In the genomic region with DNA sequence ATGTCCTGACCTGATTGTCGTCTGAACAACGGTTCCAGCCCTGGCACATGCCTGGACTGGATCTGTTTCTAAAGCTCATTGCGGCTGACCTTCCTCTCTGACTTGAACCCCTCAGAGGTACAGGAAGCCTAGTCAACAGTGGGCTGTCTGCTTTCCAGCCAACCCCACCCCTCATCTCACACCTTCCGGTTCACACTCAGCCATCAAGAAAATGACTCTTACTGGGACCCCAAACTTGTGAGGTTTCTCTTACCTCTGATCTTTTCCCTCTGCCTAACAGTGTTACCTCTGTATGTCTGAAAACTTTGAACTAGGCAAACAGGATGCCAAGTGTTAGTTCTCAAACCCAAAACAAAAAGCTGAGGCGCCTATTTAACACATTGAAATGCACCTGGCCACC, we compare ENCODE assay signal across 24 mouse cellular contexts.
DNase-seq lines count a peak whose midpoint lies in the region; ATAC-seq and TF ChIP-seq lines count a peak whose summit lies in the region.
"Had no signal": no experiment of that assay in that cellular context is flagged by ENCODE, and none has a peak within 500 bp of the region (broad histone marks: within the 10 kb centered on the region; RNA-seq: fewer than 3 reads in every experiment).

No protein-coding gene starts in this region.

- no peaks in the 10 kb centered on the region for H3K9me3 ChIP-seq in midbrain, embryonic 11.5 days (ENCODE audit: control insufficient read depth, low read length)
- no peaks in the 10 kb centered on the region for H3K9me3 ChIP-seq in midbrain, embryonic 13.5 days
- no peaks in the 10 kb centered on the region for H3K9me3 ChIP-seq in hindbrain, embryonic 14.5 days (ENCODE audit: control insufficient read depth, low read length)
- H3K9me3 ChIP-seq: forebrain, embryonic 10.5 days; forebrain, embryonic 12.5 days had no signal

- H3K9ac ChIP-seq in midbrain, embryonic 11.5 days (ENCODE audit: low read length) = no peak overlapping the region
- H3K9ac ChIP-seq in midbrain, embryonic 13.5 days (replicated peaks) = no peak overlapping the region
- H3K9ac ChIP-seq in hindbrain, embryonic 14.5 days = no peak overlapping the region
- H3K9ac ChIP-seq: forebrain, embryonic 12.5 days had no signal

- TF ChIP-seq POLR2A in kidney, adult 2 months (IDR thresholded peaks at IDR 0.05; ENCODE audit: low read depth, low read length) = no peak

- no peak for ATAC-seq in midbrain, embryonic 11.5 days (ENCODE audit: low FRiP score)
- ATAC-seq in midbrain, embryonic 13.5 days = no peak
- ATAC-seq in hindbrain, embryonic 14.5 days (ENCODE audit: low FRiP score) = no peak
- ATAC-seq: CD4-positive, CD25-positive, alpha-beta regulatory T cell, adult 4 months; forebrain, embryonic 14.5 days; forebrain, embryonic 16.5 days; Patski had no signal

- H3K27me3 ChIP-seq in midbrain, embryonic 11.5 days (ENCODE audit: control insufficient read depth, insufficient read depth, low read length) = no peaks in the 10 kb centered on the region
- H3K27me3 ChIP-seq in midbrain, embryonic 13.5 days = no peaks in the 10 kb centered on the region
- H3K27me3 ChIP-seq in kidney, adult 2 months (replicated peaks; ENCODE audit: control insufficient read depth, insufficient read depth, low read length) = no peaks in the 10 kb centered on the region
- no peaks in the 10 kb centered on the region for H3K27me3 ChIP-seq in hindbrain, embryonic 14.5 days (ENCODE audit: control insufficient read depth, insufficient read depth, low read length)
- H3K27me3 ChIP-seq: CH12.LX; forebrain, embryonic 12.5 days; Patski had no signal

- WGBS in midbrain, embryonic 11.5 days = 93% methylated on average over 5 of the region's 5 CpGs
- WGBS in midbrain, embryonic 13.5 days = 84% methylated on average over 5 of the region's 5 CpGs
- WGBS in kidney, adult 2 months = 80% methylated on average over 5 of the region's 5 CpGs
- 91% methylated on average over 5 of the region's 5 CpGs for WGBS in hindbrain, embryonic 14.5 days

- H3K4me2 ChIP-seq in midbrain, embryonic 11.5 days = no peak overlapping the region
- no peak overlapping the region for H3K4me2 ChIP-seq in midbrain, embryonic 13.5 days (replicated peaks)
- H3K4me2 ChIP-seq in hindbrain, embryonic 14.5 days (replicated peaks) = no peak overlapping the region
- H3K4me2 ChIP-seq: forebrain, embryonic 12.5 days had no signal

- H3K36me3 ChIP-seq in midbrain, embryonic 11.5 days (ENCODE audit: control insufficient read depth, insufficient read depth, low read length) = no peaks in the 10 kb centered on the region
- no peaks in the 10 kb centered on the region for H3K36me3 ChIP-seq in midbrain, embryonic 13.5 days
- H3K36me3 ChIP-seq in kidney, adult 2 months (ENCODE audit: control insufficient read depth, insufficient read depth, low read length) = no peaks in the 10 kb centered on the region
- no peaks in the 10 kb centered on the region for H3K36me3 ChIP-seq in hindbrain, embryonic 14.5 days (replicated peaks; ENCODE audit: control insufficient read depth, insufficient read depth)
- H3K36me3 ChIP-seq: forebrain, embryonic 10.5 days; forebrain, embryonic 12.5 days; G1E had no signal

- DNase-seq in midbrain, embryonic 11.5 days (ENCODE audit: low spot score, missing footprints) = peak; percentile 69
- DNase-seq in CD4-positive helper T cell, adult 2 months (ENCODE audit: low read depth, low spot score) = peak; percentile 48
- DNase-seq in T-cell, adult 2 months (ENCODE audit: low spot score) = peak; percentile 22
- DNase-seq in natural killer cell, adult 2 months (ENCODE audit: low spot score in 2 of 2) = peak; percentile 26 to 49
- no peak for DNase-seq in kidney, adult 2 months
- DNase-seq in hindbrain, embryonic 14.5 days (ENCODE audit: low spot score) = no peak
- DNase-seq: adrenal gland, adult 2 months; adrenal gland, postnatal 10 days; adrenal gland, postnatal 36 days; cerebellum, adult 11-12 months; cerebellum, adult 2 months; cerebellum, adult 9-10 months; cerebellum, postnatal 10 days; cerebellum, postnatal 25 days had no signal

- H3K4me1 ChIP-seq in midbrain, embryonic 11.5 days (ENCODE audit: control insufficient read depth, insufficient read depth, low read length) = no peaks in the 10 kb centered on the region
- H3K4me1 ChIP-seq in midbrain, embryonic 13.5 days (replicated peaks) = no peaks in the 10 kb centered on the region
- H3K4me1 ChIP-seq in kidney, adult 2 months (ENCODE audit: control insufficient read depth, insufficient read depth, low read length) = no peaks in the 10 kb centered on the region
- H3K4me1 ChIP-seq in hindbrain, embryonic 14.5 days (replicated peaks; ENCODE audit: control insufficient read depth, insufficient read depth, low read length) = no peaks in the 10 kb centered on the region
- H3K4me1 ChIP-seq: forebrain, embryonic 10.5 days; forebrain, embryonic 12.5 days had no signal

- TF ChIP-seq CTCF in kidney, adult 2 months (conservative IDR thresholded peaks at IDR 0.05; ENCODE audit: insufficient read depth, insufficient read length, low read depth, low read length) = no peak

- no peak overlapping the region for H3K4me3 ChIP-seq in midbrain, embryonic 11.5 days (ENCODE audit: low read depth, low read length)
- no peak overlapping the region for H3K4me3 ChIP-seq in midbrain, embryonic 13.5 days (replicated peaks)
- H3K4me3 ChIP-seq in kidney, adult 2 months (ENCODE audit: insufficient read depth, low read depth, low read length) = no peak overlapping the region
- no peak overlapping the region for H3K4me3 ChIP-seq in hindbrain, embryonic 14.5 days (replicated peaks; ENCODE audit: low read length)
- H3K4me3 ChIP-seq: erythroblast, embryonic 14.5 days; forebrain, embryonic 10.5 days; forebrain, embryonic 12.5 days had no signal

- H3K27ac ChIP-seq in midbrain, embryonic 11.5 days (ENCODE audit: low read depth, low read length) = no peak overlapping the region
- no peak overlapping the region for H3K27ac ChIP-seq in midbrain, embryonic 13.5 days
- no peak overlapping the region for H3K27ac ChIP-seq in kidney, adult 2 months (ENCODE audit: insufficient read depth, low read depth, low read length)
- H3K27ac ChIP-seq in hindbrain, embryonic 14.5 days = no peak overlapping the region
- H3K27ac ChIP-seq: forebrain, embryonic 10.5 days; forebrain, embryonic 12.5 days had no signal

Comparison
In these comparisons a context has a peak if more than half of its experiments do, and no peak if none do; other contexts are left out.
1. DNase-seq: peak in midbrain, embryonic 11.5 days (single experiment), CD4-positive helper T cell, adult 2 months (single experiment), T-cell, adult 2 months (single experiment) and natural killer cell, adult 2 months (2 of 2); none in kidney, adult 2 months (single experiment) and hindbrain, embryonic 14.5 days (single experiment).